ENCODE assay signal across 8 mouse cellular contexts in the genomic region with DNA sequence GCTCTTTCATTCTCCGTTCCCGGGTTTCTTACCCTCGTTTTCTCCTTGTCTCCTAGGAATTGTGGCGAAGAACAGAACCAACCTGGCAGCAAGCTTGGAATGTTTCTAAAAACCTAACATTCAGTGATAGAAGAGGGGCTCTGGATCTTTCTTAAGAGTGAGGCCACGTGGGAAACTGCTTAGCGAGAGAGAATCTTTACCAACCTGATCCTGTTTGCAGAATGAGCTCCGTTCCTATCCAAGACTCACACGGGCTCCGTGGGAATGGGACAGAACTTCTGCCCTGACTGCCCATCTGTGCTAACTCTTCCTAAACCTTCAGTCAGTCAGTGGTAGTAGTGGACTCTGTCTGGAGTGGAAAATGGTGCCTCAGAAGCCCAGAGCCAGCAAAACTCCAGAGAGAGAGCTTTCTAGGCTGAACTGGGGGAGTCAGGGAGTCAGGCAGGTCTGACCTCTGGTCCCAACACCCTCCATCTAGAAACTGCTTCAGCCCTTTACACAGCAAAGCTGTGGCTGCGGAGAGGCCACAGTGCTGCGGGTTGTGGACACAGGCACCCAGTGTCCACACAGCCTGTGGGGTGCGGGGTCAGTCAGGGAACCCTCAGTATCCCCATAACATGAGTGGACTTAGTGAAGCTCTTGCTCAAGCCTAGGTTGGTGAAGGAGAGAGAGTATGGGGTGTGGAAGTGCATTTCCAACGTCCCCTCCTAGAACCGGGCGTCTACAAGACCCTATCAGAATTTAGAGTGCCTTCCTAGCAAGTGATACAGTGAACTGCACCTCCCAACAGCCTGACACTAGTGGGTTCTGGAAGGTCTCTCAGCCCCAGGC. TPM values are rescaled to one million over a fixed set of nuclear protein-coding genes. Genes with fewer than 3 reads are reported as not detected.
DNase-seq lines count a peak whose midpoint lies in the region; ATAC-seq and TF ChIP-seq lines count a peak whose summit lies in the region.

No protein-coding gene starts in this region.

- no peak for TF ChIP-seq CTCF in embryonic fibroblast, embryonic 13.5 days (IDR thresholded peaks at IDR 0.05; ENCODE audit: borderline replicate concordance, insufficient read depth, low read length)

- H3K9ac ChIP-seq in lung, embryonic 16.5 days (ENCODE audit: low read length) = peak overlapping the region; percentile 67
- H3K9ac ChIP-seq in intestine, embryonic 16.5 days (ENCODE audit: low read depth, low read length) = peak overlapping the region; percentile 76
- H3K9ac ChIP-seq in neural tube, embryonic 14.5 days (replicated peaks; ENCODE audit: low read depth, low read length) = peak overlapping the region; percentile 67

- no peaks in the 10 kb centered on the region for H3K36me3 ChIP-seq in lung, embryonic 16.5 days (ENCODE audit: control insufficient read depth, insufficient read depth, low read length)
- H3K36me3 ChIP-seq in intestine, embryonic 16.5 days (ENCODE audit: control insufficient read depth, insufficient read depth, low read length) = no peaks in the 10 kb centered on the region
- no peaks in the 10 kb centered on the region for H3K36me3 ChIP-seq in neural tube, embryonic 14.5 days (ENCODE audit: control insufficient read depth, insufficient read depth, low read length)

- TF ChIP-seq POLR2A in embryonic fibroblast, embryonic 13.5 days (IDR thresholded peaks at IDR 0.05; ENCODE audit: low read depth, low read length) = no peak

- H3K4me3 ChIP-seq in lung, embryonic 16.5 days (ENCODE audit: low read length) = peak overlapping the region; percentile 59
- peak overlapping the region; percentile 63 for H3K4me3 ChIP-seq in embryonic fibroblast, embryonic 13.5 days (ENCODE audit: insufficient read depth, low read length)
- H3K4me3 ChIP-seq in intestine, embryonic 16.5 days (ENCODE audit: low read length) = peak overlapping the region; percentile 64
- H3K4me3 ChIP-seq in neural tube, embryonic 14.5 days (ENCODE audit: low read depth, low read length) = peak overlapping the region; percentile 47

- WGBS in lung, embryonic 16.5 days = 17% methylated on average over 15 of the region's 15 CpGs
- 24% methylated on average over 15 of the region's 15 CpGs for WGBS in intestine, embryonic 16.5 days
- 22% methylated on average over 15 of the region's 15 CpGs for WGBS in neural tube, embryonic 14.5 days

- no peaks in the 10 kb centered on the region; the same call in 1 of the 2 replicates for H3K9me3 ChIP-seq in lung, embryonic 16.5 days (ENCODE audit: control insufficient read depth, low read length)
- no peaks in the 10 kb centered on the region for H3K9me3 ChIP-seq in intestine, embryonic 16.5 days (ENCODE audit: control insufficient read depth, low read length)
- no peaks in the 10 kb centered on the region for H3K9me3 ChIP-seq in neural tube, embryonic 14.5 days (ENCODE audit: control insufficient read depth, low read length)

- no peaks in the 10 kb centered on the region for H3K27me3 ChIP-seq in lung, embryonic 16.5 days (ENCODE audit: control insufficient read depth, insufficient read depth, low read depth, low read length)
- no peaks in the 10 kb centered on the region; the same call in 1 of the 2 replicates for H3K27me3 ChIP-seq in intestine, embryonic 16.5 days (replicated peaks; ENCODE audit: control insufficient read depth, insufficient read depth, low read length)
- H3K27me3 ChIP-seq in neural tube, embryonic 14.5 days (ENCODE audit: control insufficient read depth, insufficient read depth, low read length) = no peaks in the 10 kb centered on the region

- no peak for DNase-seq in lung, postnatal 36 days
- no peak for DNase-seq in urinary bladder, adult 2 months (ENCODE audit: low spot score)
- DNase-seq in embryo, embryonic 11 days = no peak
- no peak for DNase-seq in layer of hippocampus, postnatal 25 days (ENCODE audit: extremely low spot score in 1 of 2, low spot score in 1 of 2)

- H3K4me2 ChIP-seq in lung, embryonic 16.5 days (ENCODE audit: low read depth, low read length) = peak overlapping the region; percentile 89
- H3K4me2 ChIP-seq in intestine, embryonic 16.5 days (ENCODE audit: low read depth, low read length) = peak overlapping the region; percentile 98
- peak overlapping the region; percentile 80 for H3K4me2 ChIP-seq in neural tube, embryonic 14.5 days (ENCODE audit: low read depth, low read length)

- ATAC-seq in lung, embryonic 16.5 days (ENCODE audit: low read depth) = peak; percentile 0; the same call in 1 of the 2 replicates
- ATAC-seq in intestine, embryonic 16.5 days = peak; percentile 2; the same call in 1 of the 2 replicates
- no peak for ATAC-seq in neural tube, embryonic 14.5 days (ENCODE audit: low read depth)

- peak overlapping the region; percentile 90 for H3K27ac ChIP-seq in lung, embryonic 16.5 days (ENCODE audit: low read length)
- H3K27ac ChIP-seq in embryonic fibroblast, embryonic 13.5 days (ENCODE audit: insufficient read depth, low read length) = no peak overlapping the region
- H3K27ac ChIP-seq in intestine, embryonic 16.5 days (ENCODE audit: low read length) = peak overlapping the region; percentile 73
- H3K27ac ChIP-seq in neural tube, embryonic 14.5 days (ENCODE audit: low read depth, low read length) = peak overlapping the region; percentile 90

- H3K4me1 ChIP-seq in lung, embryonic 16.5 days (replicated peaks; ENCODE audit: control insufficient read depth, insufficient read depth, low read length) = peaks cover 40% of the 10 kb centered on the region
- H3K4me1 ChIP-seq in embryonic fibroblast, embryonic 13.5 days (ENCODE audit: control insufficient read depth, insufficient read depth, low read length) = peaks cover 3% of the 10 kb centered on the region; the same call in 1 of the 2 replicates
- peaks cover 30% of the 10 kb centered on the region for H3K4me1 ChIP-seq in intestine, embryonic 16.5 days (ENCODE audit: control insufficient read depth, insufficient read depth, low read length)
- H3K4me1 ChIP-seq in neural tube, embryonic 14.5 days (ENCODE audit: control insufficient read depth, insufficient read depth, low read length) = peaks cover 32% of the 10 kb centered on the region

RNA-seq across cellular contexts. Expression of a gene that starts 42.6 kb away (rescaled TPM):
- polyA plus RNA-seq in lung, embryonic 16.5 days (2015; fragmentation: Nextera tagmentation; extraction: Ambion mirVana) = 2,589 and 2,717 TPM in 2 replicates
- 5,586 and 6,404 TPM in 2 replicates for polyA plus RNA-seq in embryonic fibroblast, embryonic 13.5 days (2011; ENCODE audit: insufficient read length, low read depth, missing spikeins)
- polyA plus RNA-seq in intestine, embryonic 16.5 days (2015; fragmentation: Nextera tagmentation; extraction: Ambion mirVana) = 2,886 and 2,944 TPM in 2 replicates
- polyA plus RNA-seq in neural tube, embryonic 14.5 days (2014; fragmentation: Nextera tagmentation; extraction: Ambion mirVana) = 4,176 and 4,177 TPM in 2 replicates
- polyA plus RNA-seq in urinary bladder, adult 2 months (2012; rRNA removed) = 1,024 and 1,454 TPM in 2 replicates
- total RNA-seq in layer of hippocampus, postnatal 25 days (2021) = 1,000 to 10,000 TPM; 1,451 to 1,562 TPM

RNA-seq across cellular contexts. Expression of a gene that starts 55.6 kb away (rescaled TPM):
- 0.64 and 0.83 TPM in 2 replicates for polyA plus RNA-seq in lung, embryonic 16.5 days (2015; fragmentation: Nextera tagmentation; extraction: Ambion mirVana)
- not detected in 2 replicates for polyA plus RNA-seq in embryonic fibroblast, embryonic 13.5 days (2011; ENCODE audit: insufficient read length, low read depth, missing spikeins)
- 0.55 TPM in 1 of 2 replicates, not detected in the other for polyA plus RNA-seq in intestine, embryonic 16.5 days (2015; fragmentation: Nextera tagmentation; extraction: Ambion mirVana)
- 0.63 and 1.7 TPM in 2 replicates for polyA plus RNA-seq in neural tube, embryonic 14.5 days (2014; fragmentation: Nextera tagmentation; extraction: Ambion mirVana)
- polyA plus RNA-seq in urinary bladder, adult 2 months (2012; rRNA removed) = 0.25 TPM in 1 of 2 replicates, not detected in the other
- total RNA-seq in layer of hippocampus, postnatal 25 days (2021) = under 1 TPM in 1 of 2 experiments, not detected in 1; 0.89 TPM
